Mouse (Mus musculus) testis, adult 2 months (tissue): ENCODE measurements at regions not wholly inside any gene's neighbourhood (a gene's known extent, or its start where the extent isn't known, plus 50 kb on each side); places are given as distances from the start of the nearest gene placed in this dataset.

Experiments used
- CTCF ChIP-seq: fragments of 200-500 bp; IDR thresholded peaks from 2 replicates; pipeline ENCODE4 v1.5.1; 2012; ENCODE audit warnings: low read depth, mild to moderate bottlenecking, inconsistent platforms, low read length, moderate library complexity; ENCODE audit not compliant: control insufficient read depth, insufficient read depth, insufficient replicate concordance
- POLR2A ChIP-seq: fragments of 200-500 bp; IDR thresholded peaks from 2 replicates; pipeline ENCODE4 v1.6.1; 2012; ENCODE audit warnings: low read depth, mild to moderate bottlenecking, inconsistent platforms, low read length, moderate library complexity; ENCODE audit not compliant: control insufficient read depth

DNA sequence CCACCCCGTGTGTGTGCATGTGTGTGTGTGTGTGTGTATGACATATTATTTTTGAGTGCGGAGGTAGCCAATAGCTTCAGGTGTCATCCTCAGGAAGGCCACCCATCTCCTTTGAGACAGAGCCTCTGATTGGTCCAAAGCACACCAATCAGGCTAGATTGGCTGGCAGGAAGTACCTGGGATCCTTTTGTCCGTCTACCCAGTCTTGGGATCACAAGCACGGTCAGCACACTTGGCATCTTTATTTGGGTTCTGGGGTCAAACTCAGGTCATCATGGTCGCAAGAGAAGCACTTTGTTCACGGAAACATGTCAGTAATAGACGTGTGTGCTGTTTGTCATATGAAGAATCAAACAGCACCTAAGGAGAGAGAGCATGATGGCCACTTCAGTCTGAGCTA lies 68.9 kb upstream of the Acpp start:
- TF ChIP-seq POLR2A, result no peak
- TF ChIP-seq CTCF, result no peak
